Mouse (Mus musculus) liver, postnatal 0 days (tissue): ENCODE data around the gene 2610318N02Rik.

Experiments
- CTCF ChIP-seq: sonication (generic); IDR thresholded peaks from 2 replicates; pipeline ENCODE4 v1.5.1; 2016; ENCODE audit warnings: antibody characterized with exemption, low read depth
- EP300 ChIP-seq: IDR thresholded peaks from 2 replicates; pipeline ENCODE4 v1.6.1; 2016; ENCODE audit warnings: antibody characterized with exemption, low read depth, mild to moderate bottlenecking

DNA sequence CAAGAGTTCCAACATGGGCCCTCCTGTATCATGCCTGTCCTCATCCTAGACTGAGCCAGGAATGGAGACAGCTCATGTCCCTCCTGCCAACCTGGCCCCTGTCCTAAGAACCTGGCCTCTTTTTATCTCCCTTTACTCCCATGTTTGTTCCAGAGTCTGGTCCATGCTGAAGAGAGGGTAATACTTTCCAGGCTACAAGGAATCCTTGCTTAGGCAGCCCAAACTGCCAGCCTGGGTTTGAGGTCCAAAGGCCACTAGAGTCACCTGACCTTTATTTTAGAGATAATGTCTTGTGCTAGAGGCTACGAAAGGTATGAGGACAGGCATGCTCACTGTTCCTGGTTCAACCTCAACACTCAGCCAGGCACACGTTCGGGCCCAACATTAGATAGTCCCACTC, 28.0 kb downstream of the 2610318N02Rik start:
- TF ChIP-seq EP300 = no peak
- no peak for TF ChIP-seq CTCF
